Mouse (Mus musculus) adipose tissue, adult 10 weeks (tissue): ENCODE data around the gene Galnt18. TPM values are rescaled to one million over a fixed set of nuclear protein-coding genes. Genes with fewer than 3 reads are reported as not detected.

ENCODE experiments used
- polyA plus RNA-seq: library from polyadenylated mRNA; stranded (reverse); fragments of 350-450 nt; fragmentation: Illumina TruSeq; extraction: RNeasy Lipid Tissue Mini Kit (QIAGEN cat#74804); gene quantifications from one replicate; pipeline ENCODE4 v1.2.3, GENCODE M21; 2014; ENCODE audit warnings: low read depth, low replicate concordance

Gene Galnt18
- 27.8 TPM for polyA plus RNA-seq

GRCm38 (mm10) chr7:111779504-111780242 is at the start of gene Galnt18:
Gene Galnt18, minus strand, starts transcription at chr7:111779977.

Other genes with a start within 250 kb of the Galnt18 start
- gene Usp47, start 243.5 kb upstream of the Galnt18 start, polyA plus RNA-seq = 44.9 TPM